Mouse (Mus musculus) lung, postnatal 4 days (tissue): Measurements from ENCODE around the gene Slc5a9.
"Not testable (repeated sequence)": the region's sequence is repeated elsewhere in the genome, so short reads cannot be mapped to it uniquely, and the experiment has no call there.

Source experiments
- DNase-seq, 2 experiments: peaks; one replicate each; pipeline ENCODE4 v3.0.0; 2021

Gene Slc5a9

GRCm38 (mm10) chr4:111902775-111903174 lies at the start of gene Slc5a9:
Slc5a9 (minus strand) TSS chr4:111902918.
- DNase-seq: no peak

- DNase-seq: no peak
Observed at GRCm38 (mm10) chr4:111919092-111919491, 16.4 kb upstream of the Slc5a9 start, which contains the start of gene Skint8. Skint8 (plus strand) TSS chr4:111919392.

- DNase-seq: no peak
Observed at GRCm38 (mm10) chr4:111907926-111908325, 5.2 kb upstream of the Slc5a9 start.

GRCm38 (mm10) chr4:111901473-111901872 lies 1.2 kb downstream of the Slc5a9 start:
- no peak for DNase-seq

GRCm38 (mm10) chr4:111900491-111900890 lies 2.2 kb downstream of the Slc5a9 start:
- DNase-seq: not testable (repeated sequence)

- DNase-seq: no peak
Observed at GRCm38 (mm10) chr4:111898566-111898965, 4.2 kb downstream of the Slc5a9 start.

- no peak for DNase-seq
Observed at GRCm38 (mm10) chr4:111897755-111898154, 5.0 kb downstream of the Slc5a9 start.

- no peak for DNase-seq
Observed at GRCm38 (mm10) chr4:111892138-111892537, 10.6 kb downstream of the Slc5a9 start.

GRCm38 (mm10) chr4:111886607-111887006 lies 16.1 kb downstream of the Slc5a9 start:
- DNase-seq: peak in 1 of 2 experiments; percentile 75

GRCm38 (mm10) chr4:111886018-111886417 lies 16.7 kb downstream of the Slc5a9 start:
- peak; percentile 36 to 65 for DNase-seq

- no peak for DNase-seq
Observed at GRCm38 (mm10) chr4:111883543-111883942, 19.2 kb downstream of the Slc5a9 start.

GRCm38 (mm10) chr4:111880112-111880875 lies 22.4 kb downstream of the Slc5a9 start:
- DNase-seq: no peak

GRCm38 (mm10) chr4:111867743-111868401 lies 34.8 kb downstream of the Slc5a9 start:
- no peak for DNase-seq

- no peak for DNase-seq
Observed at GRCm38 (mm10) chr4:111866701-111867100, 36.0 kb downstream of the Slc5a9 start.

GRCm38 (mm10) chr4:111852626-111853025 lies 50.1 kb downstream of the Slc5a9 start:
- DNase-seq: no peak

GRCm38 (mm10) chr4:111838882-111839281 lies 63.8 kb downstream of the Slc5a9 start:
- no peak for DNase-seq
